Mouse (Mus musculus): ENCODE measurements at regions not wholly inside any gene's neighbourhood (a gene's known extent, or its start where the extent isn't known, plus 50 kb on each side); places are given as distances from the start of the nearest gene placed in this dataset.

DNA sequence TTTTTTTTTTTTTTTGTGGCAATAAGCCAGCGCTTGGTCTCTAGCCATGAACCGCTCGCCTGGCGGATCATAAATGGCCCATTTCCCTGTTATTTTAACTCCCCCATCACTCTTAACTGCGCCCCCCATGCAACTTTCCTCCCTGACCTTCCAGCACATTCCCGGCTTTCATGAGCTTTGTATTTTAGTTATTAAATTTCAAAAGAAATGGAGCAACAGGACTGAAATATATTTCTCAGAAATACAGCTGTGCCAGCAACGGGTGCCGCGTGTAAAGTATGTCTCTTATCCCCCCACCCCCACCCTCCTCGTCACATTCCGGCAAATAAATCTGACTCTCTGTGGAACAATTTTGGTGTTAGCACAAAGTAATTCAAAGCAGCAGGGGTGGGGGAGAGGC is 83.2 kb upstream of the Tas2r119 start:
- no peak for DNase-seq

DNA sequence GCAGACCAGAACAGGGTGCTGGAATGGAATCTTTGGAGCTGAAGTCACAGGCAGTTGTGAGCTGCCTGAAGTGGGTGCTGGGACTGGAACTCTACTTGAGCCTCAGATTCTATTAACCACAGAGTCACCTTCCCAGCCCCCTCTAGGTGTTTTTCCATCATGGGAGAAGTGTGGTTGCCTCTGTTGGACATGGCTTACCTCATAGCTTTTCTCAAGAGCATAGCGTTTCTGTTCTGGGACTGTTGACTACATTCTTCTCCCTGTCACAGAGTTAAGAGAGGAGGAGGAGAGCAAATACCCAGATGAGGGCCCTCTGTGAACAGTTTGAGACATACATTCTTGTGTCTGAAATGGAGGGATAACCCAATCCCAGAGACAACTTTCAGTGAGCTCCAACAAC is 81.5 kb upstream of the Tas2r119 start:
- DNase-seq, result no peak

DNA sequence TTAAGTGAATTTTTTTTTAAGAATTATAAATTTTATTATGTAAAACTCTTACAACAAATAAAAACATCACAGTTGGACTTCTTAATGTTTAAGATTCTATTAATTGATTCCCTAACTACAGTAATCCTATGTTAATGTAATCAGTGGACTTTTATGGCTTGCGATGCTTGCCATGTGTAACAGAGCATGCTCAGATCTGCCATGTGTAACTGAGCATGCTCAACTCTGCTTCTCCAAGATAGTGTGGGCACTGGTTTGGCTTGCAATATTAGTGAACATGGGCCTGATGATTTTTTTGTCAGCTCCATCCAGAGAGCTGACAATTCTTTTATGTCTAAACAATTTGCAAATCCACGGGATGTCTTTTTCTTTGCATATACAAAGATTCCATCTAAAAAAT is 66.4 kb upstream of the Tas2r119 start:
- DNase-seq, result no peak

Data from heart, adult 18-20 months (tissue).